Mouse (Mus musculus) heart, embryonic 14.5 days (tissue): ENCODE measurements at regions not wholly inside any gene's neighbourhood (a gene's known extent, or its start where the extent isn't known, plus 50 kb on each side); places are given as distances from the start of the nearest gene placed in this dataset.

ENCODE experiments used
- ATAC-seq: fragments of 200-750 bp; cut with Nextera tagmentation; 2 replicates; pipeline ENCODE4 v1.8.0; 2017; ENCODE audit warnings: low read depth, moderate TSS enrichment; ENCODE audit not compliant: insufficient number of reproducible peaks, insufficient read depth, low FRiP score
- H3K27ac ChIP-seq, 2 experiments: fragments of 200-500 bp in 1 of 2; fragments of 300-500 bp in 1 of 2; sonication (generic) in 1 of 2; replicated peaks in 1 of 2; 2 replicates each; pipeline ENCODE4 v1.5.1; 2012 to 2014; ENCODE audit warnings: low read depth in 2 of 2, low read length in 2 of 2, control low read depth in 1 of 2, mild to moderate bottlenecking in 1 of 2, mixed read lengths in 1 of 2; ENCODE audit not compliant: control insufficient read depth in 1 of 2, insufficient read depth in 1 of 2
- H3K27me3 ChIP-seq: fragments of 300-500 bp; sonication (generic); 2 replicates; pipeline ENCODE4 v1.6.1; 2014; ENCODE audit warnings: mild to moderate bottlenecking, low read length, control low read depth; ENCODE audit not compliant: control insufficient read depth, insufficient read depth
- H3K36me3 ChIP-seq: fragments of 300-500 bp; sonication (generic); 2 replicates; pipeline ENCODE4 v1.6.1; 2014; ENCODE audit warnings: mild to moderate bottlenecking, control low read depth, low read length, mixed read lengths; ENCODE audit not compliant: control insufficient read depth, insufficient read depth
- H3K4me1 ChIP-seq, 2 experiments: fragments of 200-500 bp in 1 of 2; fragments of 300-500 bp in 1 of 2; sonication (generic) in 1 of 2; 2 replicates each; pipeline ENCODE4 v1.6.1; 2012 to 2014; ENCODE audit warnings: low read length in 2 of 2, control low read depth in 1 of 2, mixed read lengths in 1 of 2; ENCODE audit not compliant: control insufficient read depth in 2 of 2, insufficient read depth in 2 of 2
- H3K4me2 ChIP-seq: fragments of 300-500 bp; sonication (generic); 2 replicates; pipeline ENCODE4 v1.6.1; 2014; ENCODE audit warnings: mild to moderate bottlenecking, low read length
- H3K4me3 ChIP-seq, 2 experiments: fragments of 200-500 bp in 1 of 2; fragments of 300-500 bp in 1 of 2; sonication (generic) in 1 of 2; 2 replicates each; pipeline ENCODE4 v1.5.1; 2012 to 2014; ENCODE audit warnings: low read length in 2 of 2, mild to moderate bottlenecking in 2 of 2, control low read depth in 1 of 2, low read depth in 1 of 2, moderate library complexity in 1 of 2; ENCODE audit not compliant: control insufficient read depth in 1 of 2, insufficient read depth in 1 of 2
- H3K9ac ChIP-seq: fragments of 300-500 bp; sonication (generic); 2 replicates; pipeline ENCODE4 v1.6.1; 2014; ENCODE audit warnings: mild to moderate bottlenecking, low read length
- H3K9me3 ChIP-seq: fragments of 300-500 bp; sonication (generic); 2 replicates; pipeline ENCODE4 v1.6.1; 2016; ENCODE audit warnings: low read length, control low read depth; ENCODE audit not compliant: control insufficient read depth
- WGBS: fragments of 180-500 bp; shearing (Covaris S2); extraction: QIAGEN DNeasy Blood & Tissue Kit; methylation state at CpG from one replicate; pipeline ENCODE4 v1.1.7; 2014; 5-methylcytosine and 5-hydroxymethylcytosine counted together

GRCm38 (mm10) chr13:82849037-82849436 lies 654.8 kb upstream of the Mef2c start:
- 0 out of 4 replicates have a peak, but pooled peaks cover 0 to 2% of the 10 kb centered on the region in 2 experiments for H3K4me1 ChIP-seq
- no peak overlapping the region for H3K4me2 ChIP-seq
- no peak overlapping the region for H3K9ac ChIP-seq
- H3K27me3 ChIP-seq = no peaks in the 10 kb centered on the region
- WGBS = 47% methylated on average over 3 of the region's 3 CpGs
- no peak for ATAC-seq
- no peak overlapping the region for H3K4me3 ChIP-seq
- no peaks in the 10 kb centered on the region for H3K9me3 ChIP-seq
- H3K36me3 ChIP-seq = no peaks in the 10 kb centered on the region
- H3K27ac ChIP-seq = no peak overlapping the region

- Histone ChIP-seq H3K27me3 (no peaks in the 10 kb centered on the region), H3K4me3 (no peak overlapping the region), H3K27ac (no peak overlapping the region), H3K4me1 (no peaks in the 10 kb centered on the region), H3K9ac (no peak overlapping the region), H3K36me3 (no peaks in the 10 kb centered on the region), H3K9me3 (no peaks in the 10 kb centered on the region), H3K4me2 (no peak overlapping the region)
- ATAC-seq = no peak
Observed at GRCm38 (mm10) chr13:82869869-82870268, 634.0 kb upstream of the Mef2c start.

GRCm38 (mm10) chr13:82874091-82874490 lies 629.7 kb upstream of the Mef2c start:
- WGBS = 83% methylated on average over 1 of the region's 1 CpGs
- H3K27ac ChIP-seq = no peak overlapping the region
- ATAC-seq = no peak

GRCm38 (mm10) chr13:82883368-82883767 lies 620.5 kb upstream of the Mef2c start:
- H3K27me3 ChIP-seq = no peaks in the 10 kb centered on the region
- H3K4me2 ChIP-seq = no peak overlapping the region
- no peak overlapping the region for H3K27ac ChIP-seq
- H3K9ac ChIP-seq = no peak overlapping the region
- no peak overlapping the region for H3K4me3 ChIP-seq
- H3K36me3 ChIP-seq = no peaks in the 10 kb centered on the region
- no peak for ATAC-seq
- no peaks in the 10 kb centered on the region for H3K9me3 ChIP-seq
- no peaks in the 10 kb centered on the region for H3K4me1 ChIP-seq

More at GRCm38 (mm10) chr13:82874091-82874490, 629.7 kb upstream of the Mef2c start:
- Histone ChIP-seq H3K9ac (no peak overlapping the region), H3K9me3 (no peaks in the 10 kb centered on the region), H3K4me3 (no peak overlapping the region), H3K27me3 (no peaks in the 10 kb centered on the region), H3K4me2 (no peak overlapping the region), H3K4me1 (no peaks in the 10 kb centered on the region), H3K36me3 (no peaks in the 10 kb centered on the region)

- Histone ChIP-seq H3K9ac (no peak overlapping the region), H3K36me3 (no peaks in the 10 kb centered on the region), H3K4me1 (peaks cover 0 to 8% of the 10 kb centered on the region in 2 experiments; a peak in 1 of 4 replicates), H3K27me3 (no peaks in the 10 kb centered on the region), H3K27ac (no peak overlapping the region), H3K4me2 (no peak overlapping the region), H3K4me3 (no peak overlapping the region), H3K9me3 (no peaks in the 10 kb centered on the region)
- WGBS = 87% methylated on average over 1 of the region's 1 CpGs
- ATAC-seq = no peak
Observed at GRCm38 (mm10) chr13:82888755-82889154, 615.1 kb upstream of the Mef2c start.

- no peak overlapping the region for H3K9ac ChIP-seq
- no peak for ATAC-seq
- H3K4me3 ChIP-seq = no peak overlapping the region
Observed at GRCm38 (mm10) chr13:82892731-82893130, 611.1 kb upstream of the Mef2c start.

GRCm38 (mm10) chr13:82899686-82900085 lies 604.1 kb upstream of the Mef2c start:
- Histone ChIP-seq H3K4me3 (no peak overlapping the region), H3K9me3 (no peaks in the 10 kb centered on the region), H3K27me3 (no peaks in the 10 kb centered on the region), H3K36me3 (no peaks in the 10 kb centered on the region), H3K4me2 (no peak overlapping the region), H3K4me1 (no peaks in the 10 kb centered on the region), H3K9ac (no peak overlapping the region), H3K27ac (no peak overlapping the region)
- 66% methylated on average over 4 of the region's 4 CpGs for WGBS
- no peak for ATAC-seq

More at GRCm38 (mm10) chr13:82892731-82893130, 611.1 kb upstream of the Mef2c start:
- Histone ChIP-seq H3K4me1 (peaks cover 0 to 8% of the 10 kb centered on the region in 2 experiments; a peak in 1 of 4 replicates), H3K4me2 (no peak overlapping the region), H3K27me3 (no peaks in the 10 kb centered on the region), H3K36me3 (no peaks in the 10 kb centered on the region), H3K27ac (peak overlapping the region; percentile 17 to 27; a peak in 2 of 4 replicates), H3K9me3 (no peaks in the 10 kb centered on the region)
- 33% methylated on average over 2 of the region's 2 CpGs for WGBS

GRCm38 (mm10) chr13:82902160-82902559 lies 601.7 kb upstream of the Mef2c start:
- Histone ChIP-seq H3K9ac (no peak overlapping the region), H3K27ac (no peak overlapping the region), H3K9me3 (no peaks in the 10 kb centered on the region), H3K4me2 (no peak overlapping the region), H3K36me3 (no peaks in the 10 kb centered on the region), H3K4me3 (no peak overlapping the region), H3K27me3 (no peaks in the 10 kb centered on the region), H3K4me1 (no peaks in the 10 kb centered on the region)
- WGBS = 70% methylated on average over 4 of the region's 4 CpGs
- no peak for ATAC-seq
